Mouse (Mus musculus) erythroblast, embryonic 14.5 days (primary cell): ENCODE results near the gene Ube2i.
"Not testable (repeated sequence)": the region's sequence is repeated elsewhere in the genome, so short reads cannot be mapped to it uniquely, and the experiment has no call there.

Experiments used
- GATA1 ChIP-seq: IDR thresholded peaks from 2 replicates; pipeline ENCODE4 v1.6.1; 2012; ENCODE audit warnings: low read length, inconsistent platforms, mixed read lengths
- TAL1 ChIP-seq: IDR thresholded peaks from 3 replicates; pipeline ENCODE4 v1.6.1; 2012; ENCODE audit warnings: low read length, inconsistent platforms, mixed read lengths

- not testable (repeated sequence) for TF ChIP-seq GATA1, TAL1
Observed at GRCm38 (mm10) chr17:25231621-25232020, 42.8 kb downstream of the Ube2i start.
